Mouse (Mus musculus): Measurements from ENCODE around the gene Tmem115.
A peak's percentile ranks its signal among the peaks of the same experiment; 100 is the strongest.
"Not testable (repeated sequence)": the region's sequence is repeated elsewhere in the genome, so short reads cannot be mapped to it uniquely, and the experiment has no call there.

The Tmem115 gene

DNA sequence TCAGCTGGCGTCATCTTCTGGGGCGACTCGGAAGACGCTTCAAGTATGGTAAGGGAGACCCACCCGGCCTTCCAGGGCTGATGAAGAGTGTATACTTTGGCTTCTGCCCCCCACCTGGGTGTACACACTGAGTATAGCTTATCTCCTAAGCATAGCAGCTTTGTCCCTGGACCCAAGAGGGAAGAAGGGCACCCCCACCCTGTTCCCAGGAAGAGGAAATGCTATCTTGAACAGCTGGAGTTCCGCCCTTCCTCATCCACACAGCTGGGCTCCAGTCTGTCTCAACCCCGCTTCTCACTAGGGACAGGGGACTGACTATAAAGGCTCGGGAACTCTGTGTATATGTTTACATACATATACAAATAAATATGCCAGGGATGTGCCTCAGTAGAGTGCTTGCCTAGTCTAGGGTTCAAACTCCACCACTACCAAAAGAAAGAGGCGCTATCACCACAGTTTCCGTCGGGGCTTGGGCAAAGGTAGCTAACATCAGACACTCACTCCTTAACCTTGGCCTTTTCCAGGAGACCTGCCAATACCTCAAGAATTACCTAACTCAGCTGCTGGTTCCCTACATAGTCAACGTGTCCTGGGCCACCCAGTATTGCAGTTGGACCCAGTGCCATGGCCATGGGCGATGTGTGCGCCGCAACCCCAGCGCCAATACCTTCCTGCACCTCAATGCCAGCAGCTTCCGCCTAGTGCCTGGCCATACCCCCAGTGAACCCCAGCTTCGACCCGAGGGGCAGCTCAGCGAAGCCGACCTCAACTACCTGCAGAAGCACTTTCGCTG is 38.0 kb downstream of the Tmem115 start:
- DNase-seq (ENCODE audit: low read depth): no peak

DNA sequence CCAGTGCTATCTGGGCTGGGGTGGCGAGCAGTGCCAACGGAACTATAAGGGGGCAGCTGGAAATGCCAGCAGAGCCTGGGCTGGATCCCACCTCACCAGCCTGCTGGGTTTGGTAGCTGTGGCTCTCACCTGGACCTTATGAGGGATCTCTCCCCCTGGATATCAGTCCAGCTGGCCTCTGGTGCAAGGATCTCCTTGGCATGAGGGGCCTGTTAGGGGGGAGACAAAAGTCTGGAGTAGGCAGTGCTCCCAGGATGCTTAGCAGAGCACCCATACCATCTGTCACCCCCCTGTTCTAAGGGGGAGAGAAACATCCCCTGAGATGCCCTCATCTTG is 38.5 kb downstream of the Tmem115 start:
- DNase-seq (ENCODE audit: low read depth): no peak

DNA sequence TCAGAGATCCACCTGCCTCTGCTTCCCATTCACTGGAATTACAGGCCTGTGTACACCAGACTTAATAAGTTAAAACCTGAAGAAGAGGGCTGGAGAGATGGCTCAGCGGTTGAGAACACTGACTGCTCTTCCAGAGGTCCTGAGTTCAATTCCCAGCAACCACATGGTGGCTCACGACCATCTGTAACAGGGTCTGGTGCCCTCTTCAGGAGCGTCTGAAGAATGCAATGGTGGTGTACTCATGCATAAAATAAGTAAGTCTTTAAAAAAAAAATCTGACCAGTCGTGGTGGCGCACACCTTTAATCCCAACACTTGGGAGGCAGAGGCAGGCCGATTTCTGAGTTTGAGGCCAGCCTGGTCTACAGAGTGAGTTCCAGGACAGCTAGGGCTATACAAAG is 40.0 kb downstream of the Tmem115 start:
- not testable (repeated sequence) for DNase-seq (ENCODE audit: low read depth)

DNA sequence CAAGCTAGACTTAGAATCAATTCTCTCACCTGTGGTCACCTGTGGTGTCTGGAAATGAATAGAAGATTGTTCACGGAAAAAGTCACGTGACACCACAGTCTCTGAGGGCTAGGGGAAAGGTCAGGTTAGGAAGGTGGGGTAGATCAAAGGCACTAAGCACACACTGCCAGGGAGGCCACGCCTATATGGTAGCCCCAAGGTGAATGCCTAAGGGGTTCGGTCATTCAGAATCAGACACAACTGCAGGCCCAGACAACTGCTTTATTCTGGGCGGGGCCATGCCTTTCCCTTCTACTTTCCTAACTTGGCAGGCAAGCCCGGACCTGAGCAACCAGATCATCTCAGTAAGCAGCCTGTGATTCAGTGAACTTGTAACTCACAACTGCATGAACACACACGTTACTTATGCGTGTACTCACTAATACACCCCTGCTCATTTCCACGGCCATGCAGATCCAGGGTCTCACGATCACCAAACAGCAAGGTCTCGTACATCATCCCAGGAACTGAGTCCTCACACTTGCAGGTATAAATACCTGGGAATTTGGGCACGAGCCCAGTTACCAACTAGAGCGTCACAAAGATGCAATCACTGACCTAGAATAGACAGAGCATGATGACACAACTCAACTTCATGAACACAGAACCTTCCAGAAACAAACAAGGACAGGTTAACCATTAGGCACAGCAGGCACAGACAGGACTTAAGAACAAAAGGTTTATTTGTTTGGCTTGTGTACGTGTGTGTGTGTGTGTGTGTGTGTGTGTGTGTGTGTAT is 42.0 kb downstream of the Tmem115 start:
- DNase-seq (ENCODE audit: low read depth): no peak

DNA sequence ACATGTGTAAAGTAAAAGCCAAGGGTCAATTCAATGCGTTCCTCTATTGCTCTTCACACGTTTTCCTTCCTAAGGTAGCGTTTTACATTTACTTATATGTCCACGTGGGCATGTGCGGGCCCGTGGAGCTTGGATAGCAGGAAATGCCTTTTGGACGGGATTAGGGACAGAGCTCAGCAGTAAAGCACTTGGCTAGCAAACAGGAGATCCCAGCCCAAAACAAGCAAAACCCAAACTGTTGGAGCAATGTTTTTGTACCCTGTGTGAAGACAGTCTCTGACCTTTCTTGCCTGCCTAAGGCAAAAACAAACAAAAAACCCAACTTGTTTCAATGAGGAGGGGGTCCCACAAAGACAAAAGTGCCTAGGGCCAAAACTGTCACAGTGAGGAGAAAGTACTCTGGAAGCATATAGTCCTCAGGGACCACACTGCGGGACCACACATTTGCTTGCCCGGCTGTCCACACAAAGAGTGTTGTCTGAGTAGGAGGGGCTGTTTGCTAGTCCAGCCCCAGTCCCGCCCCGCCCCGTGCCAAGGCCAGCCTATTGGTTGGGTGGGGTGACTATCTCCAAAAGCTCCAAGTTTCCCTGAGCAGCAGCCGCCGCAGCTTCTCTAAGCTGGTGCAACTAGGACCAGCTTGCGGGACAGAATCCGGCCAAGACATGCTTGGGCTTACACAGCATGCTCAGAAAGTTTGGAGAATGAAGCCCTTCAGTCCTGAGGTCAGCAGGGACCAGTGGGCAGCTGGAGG is 42.8 kb downstream of the Tmem115 start, which contains the start of gene Hyal1:
Gene Hyal1 (plus strand): TSS at position 571 of the 751 bp plus-strand sequence.
- DNase-seq (ENCODE audit: low read depth): peak; percentile 81

DNA sequence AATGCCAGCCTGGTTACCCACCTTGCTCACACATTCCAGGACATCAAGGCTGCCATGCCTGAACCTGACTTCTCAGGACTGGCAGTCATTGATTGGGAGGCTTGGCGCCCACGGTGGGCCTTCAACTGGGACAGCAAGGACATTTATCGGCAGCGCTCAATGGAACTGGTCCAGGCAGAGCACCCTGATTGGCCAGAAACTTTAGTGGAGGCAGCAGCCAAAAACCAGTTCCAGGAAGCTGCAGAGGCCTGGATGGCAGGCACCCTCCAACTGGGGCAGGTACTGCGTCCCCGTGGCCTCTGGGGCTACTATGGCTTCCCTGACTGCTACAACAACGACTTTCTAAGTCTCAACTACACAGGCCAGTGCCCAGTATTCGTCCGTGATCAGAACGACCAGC is 44.1 kb downstream of the Tmem115 start:
- DNase-seq (ENCODE audit: low read depth): no peak

DNA sequence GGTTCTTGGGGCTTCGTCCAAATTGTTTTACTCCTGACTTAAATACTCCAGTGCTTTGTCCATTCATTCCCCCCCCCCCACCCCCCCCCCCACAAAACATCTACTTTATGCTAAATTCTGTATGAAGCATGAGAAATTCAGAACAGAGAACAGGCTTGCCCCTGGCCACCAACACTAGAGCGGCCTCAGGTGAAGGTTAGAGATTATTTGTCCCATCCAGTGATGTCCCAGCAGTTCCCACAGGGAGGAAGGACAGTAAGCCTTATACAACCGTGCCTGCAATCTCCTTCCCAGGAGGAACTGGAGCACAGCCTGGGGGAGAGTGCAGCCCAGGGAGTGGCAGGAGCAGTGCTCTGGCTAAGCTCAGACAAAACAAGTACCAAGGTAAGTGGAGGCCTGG is 44.8 kb downstream of the Tmem115 start, which contains the start of gene Naa80:
Gene Naa80 (plus strand): TSS at position 301 of the 400 bp plus-strand sequence.
- no peak for DNase-seq (ENCODE audit: low read depth)

DNA sequence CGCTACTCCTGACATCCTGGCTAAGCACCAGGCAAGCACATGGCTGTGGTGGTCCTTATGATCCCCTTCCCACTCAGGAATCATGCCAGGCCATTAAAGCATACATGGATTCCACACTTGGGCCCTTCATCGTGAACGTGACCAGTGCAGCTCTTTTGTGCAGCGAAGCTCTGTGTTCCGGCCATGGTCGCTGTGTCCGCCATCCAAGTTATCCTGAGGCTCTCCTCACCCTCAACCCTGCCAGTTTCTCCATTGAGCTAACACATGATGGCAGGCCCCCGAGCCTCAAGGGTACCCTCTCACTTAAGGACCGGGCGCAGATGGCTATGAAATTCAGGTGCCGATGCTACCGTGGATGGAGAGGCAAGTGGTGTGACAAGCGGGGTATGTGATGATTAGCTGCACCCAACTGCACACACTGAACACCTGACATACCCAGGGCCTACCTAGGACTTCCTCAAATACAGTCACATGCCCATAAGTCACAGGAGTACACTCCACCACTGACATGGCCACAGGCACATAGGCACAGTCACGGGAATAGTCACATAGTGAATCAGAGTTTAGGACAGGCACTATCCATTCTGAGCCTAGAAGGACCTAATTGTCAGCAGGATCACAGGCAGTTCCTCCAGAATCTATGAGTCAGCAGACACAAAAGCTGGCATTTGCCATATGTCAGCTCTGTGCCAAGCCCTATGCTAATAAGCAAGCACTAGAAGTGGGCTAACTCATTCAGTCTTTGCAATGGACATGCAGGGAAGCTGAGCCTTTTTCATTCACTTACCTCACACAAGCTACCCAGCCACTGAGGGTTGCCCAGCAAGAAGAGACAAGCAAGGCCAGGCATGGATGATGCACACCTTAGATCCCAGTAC is 45.5 kb downstream of the Tmem115 start:
- DNase-seq (ENCODE audit: low read depth): no peak

DNA sequence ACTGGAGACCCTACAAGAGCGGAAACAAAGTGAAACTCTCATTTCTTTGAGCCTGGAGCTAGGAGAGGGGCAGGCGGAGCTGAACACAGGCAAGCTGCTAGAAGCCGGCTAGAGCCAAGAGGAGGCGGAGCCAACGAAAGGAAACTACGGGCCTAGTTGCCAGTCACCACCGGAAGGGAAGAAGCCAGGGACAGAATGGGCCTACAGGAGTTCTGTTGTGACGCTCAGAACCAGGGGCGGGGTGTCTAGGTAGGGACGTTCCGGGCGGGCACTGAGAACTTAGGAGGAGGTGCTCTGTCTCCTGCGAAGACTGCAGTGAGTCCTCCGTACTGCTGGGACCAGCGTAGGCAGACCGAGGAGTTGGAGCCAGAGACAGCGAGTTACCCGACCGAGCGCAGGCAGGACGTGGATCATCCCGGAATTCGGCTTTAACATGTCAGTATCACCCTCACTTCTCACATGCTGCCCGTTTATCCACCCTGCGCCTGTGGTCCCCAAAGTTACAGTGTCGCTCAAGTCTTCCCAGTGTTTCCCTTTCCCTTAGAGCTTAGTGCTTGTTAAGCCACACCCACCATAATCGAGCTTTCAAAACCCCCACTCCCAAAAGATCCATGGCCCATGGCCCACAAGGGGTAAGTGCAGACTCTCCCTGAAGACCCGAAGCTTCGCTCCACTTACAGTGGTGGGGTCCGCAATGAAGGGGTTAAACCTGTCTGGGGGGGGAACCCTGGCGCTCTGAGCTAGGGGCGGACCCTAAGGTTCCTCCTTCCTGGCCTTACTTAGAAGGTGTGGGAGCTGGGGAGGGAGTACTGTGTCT is 47.0 kb downstream of the Tmem115 start, which contains the start of gene Hyal3:
Gene Hyal3 (plus strand): TSS at position 318 of the 817 bp plus-strand sequence.
- DNase-seq (ENCODE audit: low read depth): peak; percentile 88

DNA sequence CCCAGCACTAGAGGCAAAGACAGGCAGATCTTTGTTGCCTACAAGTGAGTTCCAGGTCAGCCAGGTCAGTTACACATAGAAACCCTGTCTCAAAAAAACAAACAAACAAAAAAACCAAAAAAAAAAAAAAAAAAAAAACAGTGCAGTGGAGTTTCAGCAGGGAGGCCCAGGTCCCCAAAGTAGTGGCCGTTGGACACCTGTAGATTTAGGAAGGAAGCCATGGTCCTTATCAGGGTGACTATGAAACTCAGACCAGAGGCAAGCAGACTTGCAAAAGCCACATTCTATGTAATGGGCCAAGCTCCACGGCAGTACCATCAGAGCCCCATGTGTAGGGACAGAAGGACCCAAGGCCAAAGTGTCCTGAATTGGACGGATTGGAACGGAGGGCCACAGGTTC is 47.8 kb downstream of the Tmem115 start:
- no peak for DNase-seq (ENCODE audit: low read depth)

DNA sequence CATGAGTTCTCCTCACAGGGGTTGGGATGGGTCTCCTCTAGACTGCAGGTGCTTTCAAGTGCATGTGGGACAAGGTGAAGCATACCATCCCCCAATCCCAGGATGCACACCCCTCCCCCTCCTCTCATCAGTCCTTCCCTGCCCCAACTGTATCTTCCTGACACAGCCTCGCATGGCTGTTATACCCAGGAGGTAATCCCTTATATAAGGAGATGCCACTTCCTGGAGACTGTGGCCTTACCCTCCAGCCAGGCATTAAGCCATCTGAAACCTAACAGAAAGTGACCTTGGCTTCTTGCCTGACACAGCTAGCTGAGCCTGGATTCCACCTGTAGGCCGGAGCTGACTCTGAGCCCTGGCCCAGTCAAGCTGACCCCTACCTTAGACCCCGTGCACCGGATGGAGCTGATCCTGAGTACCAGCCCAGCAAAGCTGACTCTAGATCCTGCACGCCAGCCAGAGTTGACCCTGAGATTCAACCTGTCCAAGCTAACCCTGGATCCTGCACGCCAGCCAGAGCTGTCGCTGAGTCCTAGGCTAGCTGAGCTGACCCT is 48.8 kb downstream of the Tmem115 start:
- no peak for DNase-seq (ENCODE audit: low read depth)

DNA sequence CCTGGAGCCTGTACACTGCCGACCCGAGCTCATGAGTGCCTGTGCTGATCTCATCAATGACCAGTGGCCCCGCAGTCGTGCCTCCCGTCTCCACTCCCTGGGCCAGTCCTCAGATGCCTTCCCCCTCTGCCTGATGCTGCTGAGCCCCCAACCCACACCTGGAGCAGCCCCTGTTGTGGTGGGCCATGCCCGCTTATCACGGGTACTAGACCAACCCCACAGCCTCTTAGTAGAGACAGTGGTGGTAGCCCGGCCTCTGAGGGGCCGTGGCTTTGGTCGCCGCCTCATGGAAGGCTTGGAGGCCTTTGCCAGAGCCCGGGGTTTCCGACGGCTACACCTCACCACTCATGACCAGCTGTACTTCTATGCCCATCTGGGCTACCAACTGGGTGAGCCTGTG is 49.4 kb downstream of the Tmem115 start:
- no peak for DNase-seq (ENCODE audit: low read depth)

DNA sequence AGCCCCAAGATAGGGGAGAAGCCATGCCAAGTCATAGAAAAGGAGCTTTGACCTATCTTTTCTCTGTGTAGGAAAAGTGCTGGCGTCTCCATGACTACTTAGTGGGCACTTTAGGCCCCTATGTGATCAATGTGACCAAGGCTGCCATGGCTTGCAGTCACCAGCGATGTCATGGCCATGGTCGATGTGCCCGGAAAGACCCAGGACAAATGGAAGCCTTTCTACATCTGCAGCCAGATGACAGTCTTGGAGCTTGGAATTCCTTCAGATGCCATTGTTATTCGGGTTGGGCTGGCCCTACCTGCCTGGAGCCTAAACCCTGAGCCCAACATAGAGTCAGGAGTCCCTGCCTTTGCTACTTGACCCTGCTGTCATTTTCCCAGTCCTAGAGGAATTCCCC is 52.8 kb downstream of the Tmem115 start:
- DNase-seq (ENCODE audit: low read depth): no peak

DNA sequence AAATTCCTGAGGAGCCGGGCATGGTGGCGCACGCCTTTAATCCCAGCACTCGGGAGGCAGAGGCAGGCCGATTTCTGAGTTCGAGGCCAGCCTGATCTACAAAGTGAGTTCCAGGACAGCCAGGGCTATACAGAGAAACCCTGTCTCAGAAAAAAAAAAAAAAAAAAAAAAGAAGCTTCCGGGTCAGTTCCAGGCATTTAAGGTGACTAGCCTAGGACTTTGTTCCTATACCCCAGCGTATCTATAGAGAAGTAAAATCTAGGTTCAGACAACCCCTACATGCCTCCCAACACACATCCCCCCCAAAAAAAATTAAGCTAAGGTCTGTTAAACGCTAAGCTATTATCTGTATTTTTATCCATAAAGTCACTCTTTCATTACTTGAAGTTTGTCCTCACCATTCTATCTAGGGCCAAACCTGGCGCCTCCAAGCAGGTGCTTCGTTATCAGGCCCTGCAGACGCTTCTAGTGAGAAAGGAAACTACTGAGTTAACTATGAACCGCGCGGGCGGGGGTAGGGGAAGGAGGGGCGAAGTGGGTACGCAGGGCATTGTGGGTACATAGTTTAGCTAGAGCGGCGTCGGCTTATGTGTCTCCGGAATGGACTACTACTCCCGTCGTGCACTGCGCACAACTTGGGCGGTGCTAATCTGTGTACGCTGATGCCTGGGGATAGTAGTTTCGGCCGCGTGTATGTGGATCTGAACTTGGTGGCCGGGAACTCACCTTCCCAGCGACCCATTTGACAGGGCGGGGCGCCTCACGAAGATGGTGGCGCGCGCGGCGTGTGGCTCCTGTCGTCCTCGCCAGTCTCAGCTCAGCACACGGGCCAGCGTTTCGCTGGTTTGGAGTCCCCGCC is 53.5 kb downstream of the Tmem115 start, which contains the start of gene Ifrd2:
Gene Ifrd2 (plus strand): TSS at position 669 of the 859 bp plus-strand sequence.
- peak; percentile 99 for DNase-seq (ENCODE audit: low read depth)

DNA sequence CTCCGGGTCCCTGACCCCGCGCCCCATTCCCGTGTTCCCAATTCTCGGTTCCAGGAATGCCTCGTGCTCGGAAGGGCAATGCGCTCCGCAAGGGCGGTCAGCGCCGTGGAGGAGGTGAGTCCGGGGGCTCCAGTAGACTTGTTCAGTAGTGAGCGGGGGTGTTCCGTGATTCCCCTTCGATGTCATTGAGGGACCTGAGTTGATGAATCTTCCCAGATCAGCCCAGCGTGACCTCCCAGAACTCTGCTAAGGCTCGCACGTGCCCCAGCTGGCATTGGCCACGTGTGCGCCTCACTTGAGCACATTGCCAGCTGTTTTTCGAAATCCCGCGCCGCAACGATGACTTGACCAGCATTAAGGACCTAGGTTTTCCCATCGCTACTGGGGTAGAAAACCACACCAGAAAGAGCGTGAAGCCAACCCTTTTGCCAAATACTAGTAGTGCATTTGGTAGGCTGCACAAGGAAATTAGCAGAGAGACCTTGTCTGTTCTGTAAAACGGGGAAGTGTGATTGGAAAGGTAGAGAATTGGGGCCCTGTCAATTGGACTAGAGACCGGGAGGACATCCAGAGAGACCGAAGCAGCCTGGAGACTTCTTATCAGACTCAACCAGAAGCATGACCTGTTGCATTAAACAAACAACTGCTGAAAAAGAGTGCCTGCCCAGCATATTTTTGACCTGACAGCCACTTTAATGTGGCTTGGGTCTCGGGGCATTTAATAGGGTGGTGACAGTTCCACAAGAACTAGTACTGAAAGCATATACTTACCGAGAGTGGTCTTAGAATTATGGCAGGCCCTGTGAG is 54.3 kb downstream of the Tmem115 start:
- DNase-seq (ENCODE audit: low read depth): peak; percentile 70

Data from c-Kit-positive CD71-positive TER-119-negative erythroid progenitor cells, embryonic 14.5 days (primary cell).